Mouse (Mus musculus): ENCODE data around the gene Sdhb. TPM values are rescaled to one million over a fixed set of nuclear protein-coding genes. Genes with fewer than 3 reads are reported as not detected.

The Sdhb gene
- polyA plus RNA-seq, 2 experiments: 175 to 381 TPM

DNA sequence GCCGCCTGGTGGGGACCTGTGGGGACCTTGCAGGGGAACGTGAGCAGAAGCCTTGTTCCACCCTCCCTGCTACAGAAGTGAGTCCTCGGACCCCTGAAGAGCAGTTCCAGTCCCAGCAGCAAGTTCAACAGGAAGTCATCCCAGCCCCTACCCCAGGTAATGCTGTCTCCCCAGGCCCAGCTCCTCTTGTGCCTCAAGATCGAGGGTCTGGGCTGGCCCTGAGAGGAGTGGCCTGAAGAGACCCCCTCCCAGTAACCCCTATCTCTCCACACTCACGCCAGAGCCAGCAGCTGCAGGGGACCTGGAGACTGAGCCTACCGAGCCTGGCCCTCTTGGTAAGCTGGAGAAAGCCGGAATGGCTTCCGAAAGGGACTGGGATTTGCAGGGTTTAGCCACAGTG lies 53.1 kb downstream of the Sdhb start:
- H3K9ac ChIP-seq (ENCODE audit: low read depth, low read length, severe bottlenecking): no peak overlapping the region

GRCm38 (mm10) chr4:141014856-141015255 lies 53.9 kb downstream of the Sdhb start:
- no peak for DNase-seq (ENCODE audit: low spot score)
- H3K4me1 ChIP-seq (ENCODE audit: control insufficient read depth, insufficient read depth, low read length): peaks cover 23% of the 10 kb centered on the region

More for the DNA sequence above, 53.1 kb downstream of the Sdhb start:
- Histone ChIP-seq H3K4me2 (replicated peaks; ENCODE audit: low read depth, low read length, severe bottlenecking) (no peak overlapping the region), H3K4me3 (replicated peaks; ENCODE audit: low read length) (no peak overlapping the region), H3K9me3 (ENCODE audit: control insufficient read depth, low read length) (no peaks in the 10 kb centered on the region), H3K27ac (replicated peaks; ENCODE audit: low read depth, low read length) (no peak overlapping the region), H3K36me3 (ENCODE audit: control insufficient read depth, insufficient read depth, low read length) (peaks cover 48% of the 10 kb centered on the region), H3K27me3 (ENCODE audit: control insufficient read depth, insufficient read depth, low read length) (no peaks in the 10 kb centered on the region), H3K4me1 (ENCODE audit: control insufficient read depth, insufficient read depth, low read length) (peaks cover 18% of the 10 kb centered on the region)
- no peak for DNase-seq (ENCODE audit: low spot score)
- 72% methylated on average over 8 of the region's 8 CpGs for WGBS
- TF ChIP-seq POLR2A (IDR thresholded peaks at IDR 0.05; ENCODE audit: borderline replicate concordance, extremely low read depth, insufficient read depth, insufficient read length): no peak
- no peak for ATAC-seq (ENCODE audit: low FRiP score, low read depth)

DNA sequence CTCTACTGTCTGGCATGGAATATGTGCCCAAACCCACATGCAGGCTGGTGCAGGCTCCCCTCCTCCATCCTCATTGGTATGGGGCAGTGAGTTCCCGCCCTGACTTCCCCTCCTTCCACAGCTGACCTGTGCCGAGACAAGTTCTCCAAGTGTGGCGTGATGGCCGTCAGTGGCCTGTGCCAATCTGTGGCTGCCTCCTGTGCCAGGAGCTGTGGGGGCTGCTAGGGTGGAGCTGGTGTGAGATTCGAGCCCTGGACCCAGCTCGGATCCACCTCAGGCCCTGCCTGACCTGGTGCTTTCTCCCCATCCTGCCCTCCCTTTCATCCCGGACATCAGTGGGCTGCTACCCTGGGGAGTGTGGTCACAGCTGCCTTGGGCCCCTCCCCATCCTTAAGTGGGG lies 54.4 kb downstream of the Sdhb start:
- TF ChIP-seq POLR2A (IDR thresholded peaks at IDR 0.05; ENCODE audit: borderline replicate concordance, extremely low read depth, insufficient read depth, insufficient read length): no peak
- Histone ChIP-seq H3K27me3 (ENCODE audit: control insufficient read depth, insufficient read depth, low read length) (no peaks in the 10 kb centered on the region), H3K9me3 (ENCODE audit: control insufficient read depth, low read length) (no peaks in the 10 kb centered on the region), H3K36me3 (ENCODE audit: control insufficient read depth, insufficient read depth, low read length) (peaks cover 49% of the 10 kb centered on the region), H3K27ac (replicated peaks; ENCODE audit: low read depth, low read length) (0 out of 2 replicates have a peak overlapping the region, but pooled peaks have one; percentile 26), H3K4me1 (ENCODE audit: control insufficient read depth, insufficient read depth, low read length) (peaks cover 28% of the 10 kb centered on the region), H3K4me3 (replicated peaks; ENCODE audit: low read length) (no peak overlapping the region), H3K9ac (ENCODE audit: low read depth, low read length, severe bottlenecking) (no peak overlapping the region), H3K4me2 (replicated peaks; ENCODE audit: low read depth, low read length, severe bottlenecking) (no peak overlapping the region)
- no peak for DNase-seq (ENCODE audit: low spot score)
- 86% methylated on average over 7 of the region's 7 CpGs for WGBS
- no peak for ATAC-seq (ENCODE audit: low FRiP score, low read depth)

More at GRCm38 (mm10) chr4:141014856-141015255, 53.9 kb downstream of the Sdhb start:
- Histone ChIP-seq H3K9me3 (ENCODE audit: control insufficient read depth, low read length) (no peaks in the 10 kb centered on the region), H3K36me3 (ENCODE audit: control insufficient read depth, insufficient read depth, low read length) (peaks cover 49% of the 10 kb centered on the region), H3K4me2 (replicated peaks; ENCODE audit: low read depth, low read length, severe bottlenecking) (no peak overlapping the region), H3K27ac (replicated peaks; ENCODE audit: low read depth, low read length) (no peak overlapping the region), H3K4me3 (replicated peaks; ENCODE audit: low read length) (no peak overlapping the region), H3K9ac (ENCODE audit: low read depth, low read length, severe bottlenecking) (no peak overlapping the region; the same call in 1 of the 2 replicates), H3K27me3 (ENCODE audit: control insufficient read depth, insufficient read depth, low read length) (no peaks in the 10 kb centered on the region)
- no peak for TF ChIP-seq POLR2A (IDR thresholded peaks at IDR 0.05; ENCODE audit: borderline replicate concordance, extremely low read depth, insufficient read depth, insufficient read length)
- no peak for ATAC-seq (ENCODE audit: low FRiP score, low read depth)
- WGBS: 96% methylated on average over 11 of the region's 11 CpGs

DNA sequence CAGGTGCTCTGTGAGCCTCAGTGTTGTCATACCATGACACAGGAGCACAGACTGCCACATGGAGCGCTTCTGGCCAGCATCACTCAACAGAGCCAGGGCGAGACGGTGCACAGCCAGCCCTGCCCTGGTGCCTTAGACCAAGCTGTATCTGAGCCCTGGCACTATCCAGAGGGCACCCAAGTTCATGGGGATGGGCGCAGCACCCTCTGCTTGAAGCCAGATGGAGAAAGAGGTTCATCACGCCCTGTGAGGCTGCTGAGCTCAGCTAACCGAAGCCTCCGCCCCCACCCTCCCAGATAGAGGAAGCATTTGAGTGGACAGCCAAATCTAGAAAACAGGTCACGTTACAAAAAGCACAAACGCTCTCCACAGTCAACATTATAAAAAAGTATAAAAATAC lies 55.3 kb downstream of the Sdhb start:
- no peak overlapping the region for H3K9ac ChIP-seq (ENCODE audit: low read depth, low read length, severe bottlenecking)
- no peak for TF ChIP-seq POLR2A (IDR thresholded peaks at IDR 0.05; ENCODE audit: borderline replicate concordance, extremely low read depth, insufficient read depth, insufficient read length)
- no peaks in the 10 kb centered on the region for H3K27me3 ChIP-seq (ENCODE audit: control insufficient read depth, insufficient read depth, low read length)
- H3K27ac ChIP-seq (replicated peaks; ENCODE audit: low read depth, low read length): peak overlapping the region; percentile 52; the same call in 1 of the 2 replicates
- H3K9me3 ChIP-seq (ENCODE audit: control insufficient read depth, low read length): no peaks in the 10 kb centered on the region
- H3K4me3 ChIP-seq (replicated peaks; ENCODE audit: low read length): no peak overlapping the region
- DNase-seq (ENCODE audit: low spot score) (no peak), ATAC-seq (ENCODE audit: low FRiP score, low read depth) (no peak)
- no peak overlapping the region for H3K4me2 ChIP-seq (replicated peaks; ENCODE audit: low read depth, low read length, severe bottlenecking)
- peaks cover 49% of the 10 kb centered on the region for H3K36me3 ChIP-seq (ENCODE audit: control insufficient read depth, insufficient read depth, low read length)
- 76% methylated on average over 9 of the region's 9 CpGs for WGBS
- peaks cover 37% of the 10 kb centered on the region for H3K4me1 ChIP-seq (ENCODE audit: control insufficient read depth, insufficient read depth, low read length)

DNA sequence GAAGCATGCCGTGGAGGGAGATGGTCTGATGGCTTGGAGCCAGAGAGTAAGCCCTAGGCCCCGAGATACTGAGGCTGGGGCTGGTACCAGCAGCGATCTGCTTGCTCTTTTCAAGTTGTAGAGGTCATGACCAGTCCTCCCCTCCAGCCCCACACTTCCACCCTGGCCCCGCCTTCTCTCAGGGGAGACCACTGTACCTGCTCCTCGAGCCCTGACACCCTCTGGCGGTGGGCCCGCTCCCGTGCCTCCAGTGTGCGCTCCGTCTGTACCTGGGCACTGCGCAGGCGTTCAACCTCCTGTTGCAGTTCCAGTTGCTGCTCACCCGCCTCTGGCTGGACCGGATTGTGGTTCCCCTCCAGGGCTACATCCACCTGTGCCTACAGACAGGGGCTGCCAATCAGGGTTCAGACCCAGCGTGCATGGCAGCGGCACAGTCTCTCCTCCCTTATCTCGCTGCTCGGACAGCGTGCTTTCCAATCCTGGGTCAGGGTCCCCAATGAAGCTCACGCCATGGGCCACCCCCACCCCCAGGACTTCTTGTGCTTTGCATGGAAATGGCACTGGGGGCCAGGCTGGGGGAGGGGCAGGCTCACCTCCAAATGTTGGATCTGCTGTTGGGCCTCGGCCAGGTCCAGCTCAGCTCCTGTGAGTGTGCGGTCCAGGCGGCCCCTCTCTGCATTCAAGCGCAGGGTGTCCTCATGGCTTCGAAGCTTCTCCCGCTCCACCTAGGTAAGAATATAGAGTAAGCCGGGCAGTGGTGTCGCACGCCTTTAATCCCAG lies 56.8 kb downstream of the Sdhb start:
- Histone ChIP-seq H3K27me3 (ENCODE audit: control insufficient read depth, insufficient read depth, low read length) (no peaks in the 10 kb centered on the region), H3K27ac (replicated peaks; ENCODE audit: low read depth, low read length) (no peak overlapping the region), H3K9me3 (ENCODE audit: control insufficient read depth, low read length) (no peaks in the 10 kb centered on the region), H3K9ac (ENCODE audit: low read depth, low read length, severe bottlenecking) (no peak overlapping the region), H3K4me2 (replicated peaks; ENCODE audit: low read depth, low read length, severe bottlenecking) (no peak overlapping the region), H3K4me3 (replicated peaks; ENCODE audit: low read length) (no peak overlapping the region), H3K4me1 (ENCODE audit: control insufficient read depth, insufficient read depth, low read length) (peaks cover 26% of the 10 kb centered on the region), H3K36me3 (ENCODE audit: control insufficient read depth, insufficient read depth, low read length) (peaks cover 44% of the 10 kb centered on the region)
- ATAC-seq (ENCODE audit: low FRiP score, low read depth) (no peak), DNase-seq (ENCODE audit: low spot score) (no peak)
- 79% methylated on average over 29 of the region's 29 CpGs for WGBS
- no peak for TF ChIP-seq POLR2A (IDR thresholded peaks at IDR 0.05; ENCODE audit: borderline replicate concordance, extremely low read depth, insufficient read depth, insufficient read length)
